Mouse (Mus musculus): Measurements from ENCODE around the gene Sst.
"Not testable (repeated sequence)": the region's sequence is repeated elsewhere in the genome, so short reads cannot be mapped to it uniquely, and the experiment has no call there.

The Sst gene

DNA sequence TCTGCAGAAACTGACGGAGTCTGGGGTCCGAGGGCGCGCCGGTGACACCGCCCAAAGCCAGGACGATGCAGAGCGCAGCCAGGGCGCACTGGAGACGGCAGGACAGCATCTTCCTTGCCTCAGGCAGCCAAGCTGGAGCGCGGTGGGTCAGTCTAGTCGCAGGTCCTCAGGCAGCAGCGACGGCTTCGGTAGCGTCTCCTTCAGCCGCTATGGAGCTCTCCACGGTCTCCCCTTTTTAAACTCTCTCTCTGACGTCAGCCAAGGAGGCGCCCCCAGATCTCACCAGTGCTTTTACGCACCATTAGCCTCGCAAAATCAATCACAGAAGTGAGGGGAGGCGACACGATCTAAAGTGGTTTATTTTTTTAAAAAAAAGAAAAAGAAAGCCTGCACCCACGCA, at the start of gene Sst:
Sst (minus strand) TSS at position 323 of the 400 bp plus-strand sequence.
- DNase-seq (ENCODE audit: low spot score), result no peak

DNA sequence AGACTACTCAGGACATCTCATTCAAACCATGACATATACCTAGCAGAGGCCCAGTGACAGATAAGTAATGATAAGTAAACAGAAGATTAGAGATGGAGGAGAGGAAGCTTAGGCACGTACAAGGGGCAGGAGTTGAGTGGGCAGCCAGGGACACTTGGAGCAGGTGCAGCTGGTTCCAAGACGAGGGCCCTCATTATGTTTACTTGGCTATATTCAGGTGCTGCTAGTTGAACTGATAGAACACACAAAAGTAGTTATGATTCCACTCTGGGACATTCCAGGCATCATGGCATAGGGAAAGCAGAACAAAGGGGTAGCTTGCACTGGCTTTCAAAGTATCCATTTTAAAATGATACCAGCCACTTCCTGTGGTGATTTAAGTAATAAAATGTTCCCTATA, 43.6 kb upstream of the Sst start:
- DNase-seq (ENCODE audit: low spot score), result no peak

DNA sequence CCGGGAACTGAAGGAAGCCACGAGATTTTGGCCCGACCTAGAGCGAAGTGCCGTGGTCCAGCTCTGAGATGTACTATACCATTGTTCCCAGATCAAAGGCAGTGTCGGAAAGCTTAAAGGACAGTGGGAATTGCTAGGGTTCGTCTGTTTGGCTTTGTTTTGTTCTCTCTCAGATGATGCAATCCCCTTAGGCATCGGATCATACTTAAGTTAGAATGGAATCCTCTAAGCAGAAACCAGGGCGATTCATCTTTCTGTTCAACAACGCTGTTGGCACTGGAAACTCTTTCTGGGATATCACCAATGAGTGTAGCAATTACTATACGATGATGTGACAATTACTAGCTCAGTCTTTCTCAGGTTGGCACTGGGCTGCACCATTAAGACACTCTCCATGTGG, 41.5 kb upstream of the Sst start, which contains the start of gene Rtp2:
Rtp2 (minus strand) TSS at position 101 of the 400 bp plus-strand sequence.
- no peak for DNase-seq (ENCODE audit: low spot score)

DNA sequence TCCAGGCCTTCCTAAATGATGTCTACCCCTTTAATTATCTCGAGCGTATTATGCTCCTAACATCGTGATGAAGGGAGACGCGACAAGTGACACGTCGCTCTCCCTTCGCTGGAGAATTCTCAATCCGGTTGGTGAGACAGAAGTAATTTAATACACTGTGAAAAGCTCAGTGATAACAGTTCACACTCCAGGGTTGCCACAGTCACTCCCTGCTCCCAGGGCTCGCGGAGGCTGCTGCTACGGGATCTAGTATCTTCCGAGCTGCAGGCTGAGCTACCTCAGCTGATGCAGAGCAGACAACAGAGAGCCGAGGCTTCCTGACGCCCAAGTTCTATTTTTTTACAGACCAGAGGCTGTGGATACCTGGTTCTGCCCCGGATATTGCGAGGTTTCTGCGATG, 40.5 kb upstream of the Sst start:
- no peak for DNase-seq (ENCODE audit: low spot score)

DNA sequence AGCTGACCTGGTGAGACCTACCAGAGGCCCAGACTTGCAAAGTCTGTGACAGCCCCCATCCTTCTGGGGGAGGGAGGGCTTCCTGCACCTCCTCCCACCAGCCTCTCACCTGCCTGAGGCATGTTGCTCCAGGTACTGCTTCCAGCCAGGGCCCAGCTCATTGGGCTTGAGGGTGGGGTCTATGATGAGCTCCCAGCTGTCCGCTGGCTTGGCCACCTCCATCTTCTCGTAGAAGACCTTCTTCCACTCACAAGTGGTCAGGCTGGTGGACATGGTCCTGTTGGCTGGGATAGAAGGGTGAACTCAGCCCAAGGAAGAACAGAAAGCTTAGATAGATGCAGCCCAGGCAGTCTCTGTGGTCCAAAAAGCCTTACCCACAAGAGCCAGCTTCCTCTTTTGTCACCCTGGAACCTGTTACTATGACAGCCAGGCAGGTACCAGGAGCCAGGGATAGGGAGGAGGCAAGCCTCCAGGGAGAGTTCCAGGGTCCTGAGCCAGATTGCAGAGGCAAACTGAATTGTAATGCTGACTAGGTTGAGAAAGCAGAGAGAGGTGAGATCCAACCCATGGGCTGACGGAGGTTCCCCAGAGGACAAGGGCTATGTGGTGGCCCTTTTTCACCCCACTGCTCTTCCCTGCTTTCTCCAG, 39.8 kb upstream of the Sst start:
- DNase-seq (ENCODE audit: low spot score), result no peak

DNA sequence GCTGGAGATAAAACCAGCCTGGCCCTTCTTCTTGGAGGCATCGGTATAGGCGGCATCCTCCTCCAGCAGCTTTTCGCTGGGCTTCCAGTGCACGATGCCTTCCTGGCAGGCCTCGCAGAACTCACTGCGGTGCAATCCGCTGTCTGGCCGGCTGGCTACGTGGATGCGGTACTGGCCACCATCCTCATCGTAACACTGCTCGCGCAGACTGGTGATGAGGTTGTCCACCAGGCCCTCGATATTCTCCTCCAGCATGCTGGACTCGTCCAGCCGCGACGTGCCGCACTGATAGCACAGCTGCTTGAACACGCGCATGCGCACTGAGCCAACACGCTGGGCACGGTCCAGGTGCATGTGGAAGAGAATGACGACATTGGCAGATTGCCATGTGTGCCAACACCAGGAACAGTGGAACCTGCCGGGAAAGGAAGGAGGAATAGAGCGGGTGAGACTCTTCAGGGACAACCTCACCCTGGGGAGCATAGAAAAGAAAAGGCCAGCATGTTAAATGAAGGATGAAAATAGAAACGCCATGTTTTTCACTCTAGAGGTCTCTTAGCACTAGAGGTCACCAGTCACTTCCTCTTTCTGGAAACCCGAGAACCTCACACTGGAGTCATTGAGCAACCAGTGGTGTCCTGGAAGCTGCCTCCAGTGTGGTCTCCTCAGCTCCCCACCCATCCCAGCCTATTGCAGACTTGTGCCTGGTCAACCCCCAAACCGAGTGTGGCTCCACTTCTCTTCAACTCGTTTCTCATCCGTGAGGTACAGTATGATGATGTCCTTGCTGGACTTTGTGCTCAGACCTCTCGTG, 36.8 kb upstream of the Sst start:
- DNase-seq (ENCODE audit: low spot score), result no peak

DNA sequence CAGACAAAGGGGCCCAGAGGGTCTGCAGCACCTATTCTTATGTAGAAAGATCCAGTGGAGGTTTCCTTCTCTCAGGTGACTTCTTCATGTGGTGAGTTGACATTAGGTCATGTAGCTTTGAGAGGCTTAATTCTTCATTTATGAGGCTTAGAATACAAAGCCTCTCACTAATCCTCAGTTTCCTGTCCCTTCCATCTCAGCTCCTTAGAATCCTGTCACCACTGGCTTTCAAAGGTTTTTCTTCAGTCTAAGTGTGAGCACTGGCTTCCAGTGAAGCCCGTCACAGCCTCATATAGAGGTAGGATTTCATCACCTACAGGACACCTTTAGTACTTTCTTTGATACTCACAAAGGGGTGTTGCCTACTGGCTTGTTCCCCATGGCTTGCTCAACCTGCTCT, 32.1 kb upstream of the Sst start:
- DNase-seq (ENCODE audit: low spot score), result no peak

DNA sequence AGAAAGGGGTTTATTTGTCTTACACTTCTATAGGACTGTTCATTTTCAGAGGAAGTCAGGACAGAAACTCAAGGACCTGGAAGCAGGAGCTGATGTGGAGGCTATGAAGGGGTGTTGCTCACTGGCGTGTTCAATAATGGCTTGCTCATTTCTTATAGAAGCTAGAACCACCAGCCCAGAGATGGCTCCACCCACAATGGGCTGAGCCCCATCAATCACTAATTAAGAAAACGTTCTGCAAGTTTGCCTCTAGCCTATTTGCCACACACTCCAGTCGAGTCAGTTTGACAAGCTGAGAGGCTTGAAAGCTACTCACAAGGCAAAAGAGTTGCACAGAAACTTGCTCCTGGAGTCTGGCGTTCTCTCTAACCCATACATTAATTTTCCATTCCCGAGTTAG, 30.9 kb upstream of the Sst start:
- DNase-seq (ENCODE audit: low spot score), result no peak

DNA sequence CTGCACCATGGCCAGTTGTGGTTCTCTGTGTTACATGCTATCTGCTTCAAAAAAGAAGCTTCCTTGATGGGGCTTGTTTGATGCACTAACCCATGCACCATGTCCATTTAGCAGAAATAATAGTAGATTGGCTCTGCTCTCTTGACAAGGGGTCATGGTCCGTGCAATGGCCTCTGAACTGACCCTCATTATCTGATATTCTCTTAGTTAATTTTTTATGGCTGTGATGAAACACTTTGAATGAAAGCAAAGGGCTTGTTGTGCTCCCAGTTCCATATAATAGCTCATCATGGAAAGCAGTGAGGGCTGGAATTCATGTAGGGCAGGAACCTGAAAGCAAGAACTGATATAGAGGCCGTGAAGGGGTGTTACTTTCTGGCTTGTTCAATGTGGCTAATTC, 28.7 kb upstream of the Sst start:
- no peak for DNase-seq (ENCODE audit: low spot score)

DNA sequence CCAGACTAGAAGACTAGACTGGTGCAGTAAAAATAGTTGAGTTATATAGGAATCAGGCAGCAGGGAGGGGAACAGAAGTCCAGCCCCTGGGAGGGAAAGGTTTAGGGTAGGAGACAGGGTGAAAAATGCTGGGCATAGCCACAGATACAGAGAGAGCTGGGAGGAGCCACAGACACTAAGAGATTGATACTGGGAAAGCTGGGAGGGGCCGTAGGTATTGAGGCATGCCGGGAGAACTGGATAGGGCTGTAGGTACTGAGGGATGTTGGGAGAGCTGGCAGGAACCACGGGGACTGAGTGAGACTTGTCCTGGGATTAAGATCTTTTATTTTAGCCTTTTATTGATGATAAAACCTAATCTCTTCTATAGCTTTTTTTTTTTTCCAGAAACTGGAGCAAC, 22.6 kb upstream of the Sst start:
- DNase-seq (ENCODE audit: low spot score), result no peak

DNA sequence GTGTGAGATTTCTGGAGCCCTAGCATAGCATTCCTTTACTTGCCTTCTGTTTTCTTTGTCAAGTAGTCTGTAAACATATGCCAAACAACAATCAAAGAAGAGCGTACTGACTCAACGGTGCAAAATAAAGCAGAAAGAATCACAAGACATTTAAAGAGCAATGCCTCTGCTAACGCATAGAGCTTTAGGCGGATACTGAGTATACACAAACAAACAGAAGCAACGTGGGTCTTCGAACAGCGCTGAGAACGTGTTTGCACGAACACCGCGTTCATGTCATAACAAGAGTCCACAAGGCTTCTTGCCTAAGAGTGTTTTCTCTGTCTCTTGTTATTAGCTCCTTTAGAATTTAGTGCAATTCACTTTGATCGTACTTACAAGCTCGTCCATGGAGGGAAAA, 22.0 kb upstream of the Sst start:
- no peak for DNase-seq (ENCODE audit: low spot score)

DNA sequence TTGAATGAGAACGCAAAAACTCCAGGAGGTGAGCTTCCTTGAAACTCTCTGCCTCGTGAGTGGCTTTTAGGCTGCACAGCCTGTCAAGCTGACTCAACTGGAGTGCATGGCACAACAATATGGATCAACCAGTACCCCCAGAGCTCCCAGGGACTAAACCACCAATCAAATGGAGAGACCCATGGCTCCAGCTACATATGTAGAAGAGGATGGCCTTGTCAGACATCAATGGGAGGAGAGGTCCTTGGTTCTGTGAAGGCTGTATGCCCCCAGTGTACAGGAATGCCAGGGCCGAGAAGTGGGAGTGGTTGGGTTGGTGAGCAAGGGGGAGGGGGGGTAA, 18.2 kb upstream of the Sst start:
- DNase-seq (ENCODE audit: low spot score), result not testable (repeated sequence)

DNA sequence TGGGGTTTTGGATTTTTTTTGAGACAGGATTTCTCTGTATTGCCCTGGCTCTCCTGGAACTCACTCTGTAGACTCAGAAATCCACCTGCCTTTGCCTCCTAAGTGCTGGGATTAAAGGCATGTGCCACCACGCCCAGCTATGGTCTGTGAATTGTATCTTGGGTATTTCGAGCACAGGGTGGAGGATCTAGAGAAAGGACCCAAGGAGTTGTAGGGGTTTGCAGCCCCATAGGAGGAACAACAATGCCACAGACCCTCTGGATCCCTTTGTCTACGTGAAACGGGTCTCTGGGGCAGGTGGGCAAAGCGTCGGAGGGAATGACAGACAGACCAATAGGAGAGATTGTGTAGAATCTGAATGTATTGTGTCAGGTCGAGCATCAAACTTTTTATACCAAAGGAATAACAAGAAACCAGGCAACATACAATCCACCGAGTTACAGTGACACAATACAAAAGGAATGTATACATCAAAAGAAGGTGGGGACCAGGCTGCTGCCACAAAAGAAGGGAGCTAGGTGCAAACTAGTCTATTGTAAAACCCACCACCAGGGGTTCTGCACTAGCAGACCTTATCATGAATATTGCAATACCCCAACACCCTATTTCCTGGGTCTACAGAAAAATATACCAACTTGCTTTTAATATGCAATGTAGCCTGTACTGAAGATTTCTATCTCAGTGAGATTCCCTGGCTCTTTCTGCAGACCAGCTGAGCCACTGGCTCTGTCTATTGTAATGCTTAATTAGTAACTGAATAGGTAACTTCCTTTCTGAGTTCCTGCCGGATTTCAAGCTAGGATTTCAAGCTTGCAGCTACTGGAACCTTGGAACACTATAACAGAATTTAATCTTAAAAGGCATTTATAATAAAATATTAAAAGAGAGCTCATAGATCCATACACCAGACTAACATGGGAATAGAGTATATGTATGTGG, 17.6 kb upstream of the Sst start:
- DNase-seq (ENCODE audit: low spot score), result not testable (repeated sequence)

DNA sequence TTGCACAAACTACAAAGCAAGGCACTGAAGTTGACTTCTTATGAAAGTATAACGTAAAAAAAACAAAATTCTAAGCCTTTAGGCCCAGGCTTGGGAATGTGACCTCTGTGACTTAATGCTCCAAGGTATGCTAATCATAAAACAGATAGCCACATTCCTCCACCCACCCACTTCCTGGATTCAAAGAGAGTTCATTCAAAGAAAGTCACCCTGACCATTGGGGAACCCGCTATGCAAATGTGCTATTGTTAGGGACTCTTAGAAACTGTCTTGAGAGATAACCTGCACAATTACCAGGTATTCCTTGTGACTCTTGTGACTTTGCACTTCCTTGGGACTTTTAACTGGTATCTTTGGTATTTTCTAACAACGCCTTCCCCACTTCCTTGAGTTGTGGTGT, 15.8 kb upstream of the Sst start:
- not testable (repeated sequence) for DNase-seq (ENCODE audit: low spot score)

DNA sequence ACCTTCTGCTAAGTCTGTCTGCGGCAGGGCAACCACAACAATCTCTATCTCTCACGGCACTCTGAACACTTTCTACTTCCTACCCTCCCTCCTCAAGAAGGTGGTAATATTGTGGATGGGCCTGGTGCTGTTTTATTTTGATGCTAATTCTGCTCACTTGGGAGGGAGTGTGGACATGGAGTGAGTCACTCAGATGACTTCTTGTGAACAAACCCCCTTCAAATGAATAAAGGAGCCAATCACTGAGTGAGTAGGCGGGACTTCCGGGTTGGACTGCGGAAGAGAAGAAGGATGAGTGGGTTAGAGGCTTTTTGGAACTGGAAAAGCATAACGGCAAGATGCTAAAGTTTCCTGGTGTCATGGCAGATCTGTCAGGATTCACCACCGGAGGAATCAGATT, 10.7 kb upstream of the Sst start:
- no peak for DNase-seq (ENCODE audit: low spot score)

DNA sequence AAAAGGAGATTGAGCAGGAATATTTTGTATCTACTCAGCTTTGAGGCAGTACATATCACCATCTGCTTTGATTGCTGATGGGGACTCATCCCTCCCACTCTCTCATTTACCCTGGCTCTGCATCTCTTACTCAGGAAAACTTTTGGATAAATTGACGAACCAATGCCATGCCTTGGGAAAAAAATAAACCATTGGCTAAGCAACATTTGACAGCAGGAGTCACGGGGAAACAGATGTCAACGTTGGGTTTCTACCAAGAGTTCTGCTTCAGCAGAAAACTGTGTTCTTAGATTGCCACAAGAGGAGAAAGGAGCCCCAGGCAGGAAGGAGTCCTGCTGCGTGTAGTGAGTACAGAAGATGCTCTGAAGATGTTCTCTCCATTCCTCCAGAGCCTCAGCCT, 9.3 kb upstream of the Sst start:
- no peak for DNase-seq (ENCODE audit: low spot score)

DNA sequence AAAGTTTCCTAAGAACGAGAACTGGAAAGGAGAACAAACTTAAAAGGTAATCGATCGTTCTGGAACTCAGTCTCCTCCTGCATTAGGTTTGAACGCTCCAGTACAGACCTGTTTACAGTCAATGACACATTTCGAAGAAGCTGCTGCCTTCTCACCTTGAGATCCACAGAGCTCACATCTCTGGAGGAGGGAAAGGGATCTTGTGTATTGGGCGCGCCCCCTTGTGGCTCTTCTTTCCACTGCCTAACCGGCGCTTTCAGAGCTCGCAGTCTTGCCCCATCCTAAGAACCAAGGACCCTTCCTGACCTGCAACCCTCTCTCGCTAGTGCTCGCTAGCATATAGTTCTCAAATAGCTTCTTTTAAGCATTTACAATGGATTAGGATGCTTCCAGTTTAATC, 8.1 kb upstream of the Sst start:
- peak; percentile 22 for DNase-seq (ENCODE audit: low spot score)

DNA sequence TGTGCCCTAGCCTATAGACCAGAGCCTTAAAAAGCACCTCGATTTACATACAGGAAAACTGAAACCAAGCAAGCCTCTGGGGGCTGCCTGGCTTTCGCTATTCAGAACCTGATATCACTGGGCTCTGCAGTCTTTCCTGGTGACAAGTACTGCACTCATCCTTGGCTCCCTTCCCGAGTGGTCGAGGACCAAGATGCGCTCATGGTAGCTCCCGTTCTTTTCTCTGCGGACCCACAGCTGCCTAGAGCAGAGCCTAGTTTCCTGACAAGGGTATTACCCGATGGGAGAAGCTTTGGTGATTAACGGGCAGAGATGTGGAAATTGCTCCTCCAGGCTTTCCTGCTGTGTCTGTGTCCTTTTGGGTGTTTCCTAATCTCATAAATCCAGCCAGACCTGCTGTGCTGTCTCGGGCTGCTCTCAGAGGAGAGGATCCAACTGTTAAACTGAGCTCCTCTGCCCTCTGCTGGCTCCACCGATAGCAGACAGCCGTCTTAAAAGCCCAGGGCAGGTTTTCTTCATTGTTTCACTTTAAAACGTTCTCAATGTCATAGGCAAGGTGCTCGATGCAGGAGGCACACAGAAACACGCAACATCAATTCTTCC, 7.3 kb upstream of the Sst start:
- peak; percentile 3 for DNase-seq (ENCODE audit: low spot score)

DNA sequence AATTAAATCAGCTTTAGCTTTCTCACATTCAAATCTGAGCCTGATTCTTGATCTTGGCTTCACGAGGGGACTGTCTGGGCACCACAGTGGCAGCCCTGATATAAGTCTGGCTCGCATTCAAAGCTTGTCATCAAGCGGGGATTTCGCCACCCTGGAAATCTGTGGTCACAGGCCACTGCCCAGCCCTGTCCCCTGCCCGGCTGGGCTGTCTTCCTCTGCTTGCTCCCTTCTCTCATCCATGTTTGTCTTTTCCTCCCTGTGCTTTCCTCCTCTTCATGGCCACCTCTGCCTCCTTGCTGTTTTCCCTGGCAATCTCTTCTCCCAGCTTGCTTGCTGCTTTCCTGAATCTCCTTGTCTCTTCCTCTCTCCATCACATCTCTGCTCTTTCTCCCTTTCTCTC, 6.7 kb upstream of the Sst start:
- no peak for DNase-seq (ENCODE audit: low spot score)

DNA sequence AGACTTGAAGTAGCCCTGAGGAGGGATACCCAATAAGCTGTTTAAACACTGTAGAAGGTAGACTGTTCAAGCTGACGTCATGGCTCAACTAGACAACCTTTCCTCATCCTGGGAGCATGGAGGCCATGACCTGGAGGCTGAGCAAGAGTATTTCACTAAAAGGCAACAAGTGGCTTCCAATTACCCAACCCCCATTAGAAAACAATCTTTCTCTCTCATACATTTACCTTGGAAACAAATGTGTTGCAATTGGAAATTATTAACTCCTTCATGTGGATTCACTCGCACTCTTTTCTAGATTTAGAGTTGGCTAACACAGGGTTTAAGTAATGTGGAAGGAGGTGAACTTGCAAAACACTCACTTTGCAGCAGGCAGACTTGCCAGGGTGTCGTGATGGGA, 4.4 kb upstream of the Sst start:
- DNase-seq (ENCODE audit: low spot score), result no peak

DNA sequence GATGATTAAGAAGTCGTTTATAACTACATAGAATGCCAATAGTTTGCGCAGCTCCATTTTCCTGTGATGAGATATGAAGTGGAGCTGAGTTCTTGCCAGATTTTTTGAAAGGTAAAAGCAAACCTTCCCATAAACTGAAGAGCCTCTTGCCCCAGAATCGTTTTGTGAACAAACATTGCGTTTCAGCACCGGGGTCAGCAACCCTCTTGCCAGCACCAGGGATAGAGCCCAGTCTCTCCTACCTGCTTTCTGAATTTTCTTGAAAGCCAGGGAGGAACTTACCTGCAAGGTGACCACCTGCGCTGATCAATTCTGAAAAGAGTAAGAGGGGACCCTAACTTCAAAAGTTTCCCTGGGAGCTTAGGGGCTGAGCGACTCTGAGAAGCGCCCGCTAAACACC, 607 bp downstream of the Sst start:
- no peak for DNase-seq (ENCODE audit: low spot score)

DNA sequence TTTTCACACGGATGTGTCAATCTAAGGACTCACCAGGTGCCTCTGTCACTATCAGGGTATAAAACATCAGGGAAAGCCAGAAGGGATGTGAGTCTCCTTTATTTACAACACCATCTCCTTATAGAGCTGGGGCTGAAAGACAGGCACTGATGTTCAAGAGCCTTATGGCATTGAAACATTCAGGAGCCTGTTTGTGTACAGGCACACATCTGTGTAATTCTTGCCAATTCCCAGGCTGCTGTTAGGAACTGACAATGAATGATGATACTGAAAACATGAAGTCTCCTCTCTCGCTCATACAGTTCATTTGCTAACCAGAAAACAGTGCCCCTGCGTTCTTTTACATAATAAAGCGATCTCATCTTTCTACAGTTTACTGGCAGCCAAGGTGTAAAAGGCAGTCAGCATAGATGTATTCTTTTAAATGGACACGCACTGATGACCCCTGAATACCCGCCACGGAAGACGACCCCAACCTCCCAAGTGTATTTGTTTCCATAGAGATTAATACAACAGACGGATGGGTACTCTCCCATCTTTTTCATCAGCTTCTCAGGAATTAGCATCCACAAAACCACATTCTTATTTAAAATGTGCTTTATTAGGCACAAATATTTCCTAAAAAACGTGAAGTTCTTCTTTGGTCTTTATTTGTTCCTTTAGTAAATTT, 2.7 kb downstream of the Sst start:
- DNase-seq (ENCODE audit: low spot score), result no peak
